Mouse (Mus musculus) intestine, embryonic 16.5 days (tissue): ENCODE data around the gene Specc1l. TPM values are rescaled to one million over a fixed set of nuclear protein-coding genes. Genes with fewer than 3 reads are reported as not detected.
A peak's percentile ranks its signal among the peaks of the same experiment; 100 is the strongest.
"Not testable (repeated sequence)": the region's sequence is repeated elsewhere in the genome, so short reads cannot be mapped to it uniquely, and the experiment has no call there.

ENCODE experiments used
- ATAC-seq: fragments of 200-750 bp; cut with Nextera tagmentation; 2 replicates; pipeline ENCODE4 v1.8.0; 2017; ENCODE audit warnings: moderate TSS enrichment, moderate library complexity
- H3K27ac ChIP-seq: fragments of 300-500 bp; sonication (generic); 2 replicates; pipeline ENCODE4 v1.5.1; 2014; ENCODE audit warnings: mild to moderate bottlenecking, low read length
- H3K27me3 ChIP-seq: fragments of 300-500 bp; sonication (generic); replicated peaks from 2 replicates; pipeline ENCODE4 v1.6.1; 2014; ENCODE audit warnings: low read length, control low read depth, mixed read lengths; ENCODE audit not compliant: control insufficient read depth, insufficient read depth
- H3K36me3 ChIP-seq: fragments of 300-500 bp; sonication (generic); 2 replicates; pipeline ENCODE4 v1.6.1; 2014; ENCODE audit warnings: low read length, control low read depth; ENCODE audit not compliant: control insufficient read depth, insufficient read depth
- H3K4me1 ChIP-seq: fragments of 300-500 bp; sonication (generic); 2 replicates; pipeline ENCODE4 v1.6.1; 2014; ENCODE audit warnings: low read length, control low read depth, mixed read lengths; ENCODE audit not compliant: control insufficient read depth, insufficient read depth
- H3K4me2 ChIP-seq: fragments of 300-500 bp; sonication (generic); 2 replicates; pipeline ENCODE4 v1.6.1; 2014; ENCODE audit warnings: low read depth, low read length, control low read depth
- H3K4me3 ChIP-seq: fragments of 300-500 bp; sonication (generic); 2 replicates; pipeline ENCODE4 v1.5.1; 2014; ENCODE audit warnings: mild to moderate bottlenecking, low read length
- H3K9ac ChIP-seq: fragments of 300-500 bp; sonication (generic); 2 replicates; pipeline ENCODE4 v1.6.1; 2014; ENCODE audit warnings: low read depth, low read length
- H3K9me3 ChIP-seq: fragments of 300-500 bp; sonication (generic); 2 replicates; pipeline ENCODE4 v1.6.1; 2016; ENCODE audit warnings: low read length, control low read depth; ENCODE audit not compliant: control insufficient read depth
- WGBS: fragments of 180-500 bp; shearing (Covaris S2); extraction: QIAGEN DNeasy Blood & Tissue Kit; methylation state at CpG from one replicate; pipeline ENCODE4 v1.1.7; 2014; 5-methylcytosine and 5-hydroxymethylcytosine counted together
- polyA plus RNA-seq: library from polyadenylated mRNA; unstranded; fragments of >200 nt; fragmentation: Nextera tagmentation; extraction: Ambion mirVana; gene quantifications from 2 replicates; pipeline ENCODE4 v1.2.1, GENCODE M21; 2015

Specc1l gene
- polyA plus RNA-seq, 1 experiment from 2014 or later, result 22.1 TPM

- no peak for ATAC-seq
- 87% methylated on average over 5 of the region's 5 CpGs for WGBS
- Histone ChIP-seq H3K9ac (no peak overlapping the region), H3K4me2 (no peak overlapping the region), H3K27me3 (no peaks in the 10 kb centered on the region), H3K4me1 (peaks cover 2% of the 10 kb centered on the region; the same call in 1 of the 2 replicates), H3K9me3 (no peaks in the 10 kb centered on the region), H3K27ac (no peak overlapping the region), H3K36me3 (no peaks in the 10 kb centered on the region; the same call in 1 of the 2 replicates), H3K4me3 (no peak overlapping the region)
Observed at GRCm38 (mm10) chr10:75282648-75283047, 70.8 kb downstream of the Specc1l start.

- ATAC-seq, result no peak
- H3K27ac ChIP-seq, result no peak overlapping the region
- WGBS, result 94% methylated on average over 3 of the region's 3 CpGs
- H3K4me1 ChIP-seq, result peaks cover 4% of the 10 kb centered on the region; the same call in 1 of the 2 replicates
- H3K4me3 ChIP-seq, result no peak overlapping the region
- H3K9ac ChIP-seq, result no peak overlapping the region
- no peak overlapping the region for H3K4me2 ChIP-seq
- H3K36me3 ChIP-seq, result no peaks in the 10 kb centered on the region; the same call in none of the 2 replicates
- H3K9me3 ChIP-seq, result no peaks in the 10 kb centered on the region
- no peaks in the 10 kb centered on the region for H3K27me3 ChIP-seq
Observed at GRCm38 (mm10) chr10:75283821-75284220, 71.9 kb downstream of the Specc1l start.

- Histone ChIP-seq H3K4me1 (peaks cover 4% of the 10 kb centered on the region; the same call in 1 of the 2 replicates), H3K9ac (no peak overlapping the region), H3K27me3 (no peaks in the 10 kb centered on the region), H3K9me3 (no peaks in the 10 kb centered on the region), H3K4me3 (no peak overlapping the region), H3K4me2 (no peak overlapping the region), H3K36me3 (no peaks in the 10 kb centered on the region; the same call in none of the 2 replicates), H3K27ac (peak overlapping the region; percentile 50)
- ATAC-seq, result peak; percentile 93
- WGBS, result 64% methylated on average over 7 of the region's 7 CpGs
Observed at GRCm38 (mm10) chr10:75288579-75288978, 76.7 kb downstream of the Specc1l start.

- no peaks in the 10 kb centered on the region for H3K27me3 ChIP-seq
- no peaks in the 10 kb centered on the region; the same call in 1 of the 2 replicates for H3K36me3 ChIP-seq
- no peak overlapping the region for H3K9ac ChIP-seq
- 69% methylated on average over 4 of the region's 4 CpGs for WGBS
- ATAC-seq, result no peak
- H3K4me2 ChIP-seq, result no peak overlapping the region
- no peaks in the 10 kb centered on the region for H3K9me3 ChIP-seq
- H3K27ac ChIP-seq, result no peak overlapping the region
- H3K4me1 ChIP-seq, result peaks cover 4% of the 10 kb centered on the region; the same call in 1 of the 2 replicates
- no peak overlapping the region for H3K4me3 ChIP-seq
Observed at GRCm38 (mm10) chr10:75289392-75289791, 77.5 kb downstream of the Specc1l start.

DNA sequence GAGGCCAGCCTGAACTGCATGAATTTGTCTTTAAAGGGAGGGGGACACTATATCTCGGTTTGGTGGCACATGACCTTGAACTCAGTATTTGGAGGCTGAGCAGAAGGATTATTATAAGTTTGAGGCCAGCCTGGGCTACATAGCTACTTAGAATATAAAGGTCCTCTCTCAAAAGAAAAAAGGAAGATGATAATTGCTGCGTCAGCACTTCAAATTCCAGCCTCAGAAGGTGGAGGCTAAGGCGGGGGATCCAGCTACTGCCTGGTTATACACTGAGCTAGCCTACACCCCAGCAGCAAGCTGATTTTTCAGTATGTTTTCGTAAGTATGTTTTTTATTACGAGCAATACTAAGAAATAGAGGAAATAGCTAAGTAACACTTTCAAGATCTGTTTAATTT is 78.8 kb downstream of the Specc1l start:
- Histone ChIP-seq H3K4me3 (no peak overlapping the region), H3K27ac (no peak overlapping the region), H3K4me1 (peaks cover 4% of the 10 kb centered on the region; the same call in 1 of the 2 replicates), H3K4me2 (no peak overlapping the region), H3K9me3 (no peaks in the 10 kb centered on the region), H3K36me3 (no peaks in the 10 kb centered on the region; the same call in 1 of the 2 replicates), H3K27me3 (no peaks in the 10 kb centered on the region), H3K9ac (no peak overlapping the region)
- ATAC-seq, result no peak
- 89% methylated on average over 5 of the region's 5 CpGs for WGBS

GRCm38 (mm10) chr10:75291338-75291737 is 79.5 kb downstream of the Specc1l start:
- Histone ChIP-seq H3K9me3 (no peaks in the 10 kb centered on the region), H3K4me3 (no peak overlapping the region), H3K9ac (no peak overlapping the region), H3K27me3 (no peaks in the 10 kb centered on the region), H3K4me1 (peaks cover 4% of the 10 kb centered on the region; the same call in 1 of the 2 replicates), H3K27ac (no peak overlapping the region), H3K36me3 (no peaks in the 10 kb centered on the region; the same call in 1 of the 2 replicates), H3K4me2 (no peak overlapping the region)
- ATAC-seq, result no peak
- WGBS, result 76% methylated on average over 1 of the region's 1 CpGs

- H3K27me3 ChIP-seq, H3K36me3 ChIP-seq, H3K9ac ChIP-seq, H3K4me1 ChIP-seq, H3K27ac ChIP-seq, ATAC-seq, H3K9me3 ChIP-seq, H3K4me2 ChIP-seq, H3K4me3 ChIP-seq: not testable (repeated sequence)
- WGBS, result 90% methylated on average over 8 of the region's 8 CpGs
Observed at GRCm38 (mm10) chr10:75292206-75292605, 80.3 kb downstream of the Specc1l start.

DNA sequence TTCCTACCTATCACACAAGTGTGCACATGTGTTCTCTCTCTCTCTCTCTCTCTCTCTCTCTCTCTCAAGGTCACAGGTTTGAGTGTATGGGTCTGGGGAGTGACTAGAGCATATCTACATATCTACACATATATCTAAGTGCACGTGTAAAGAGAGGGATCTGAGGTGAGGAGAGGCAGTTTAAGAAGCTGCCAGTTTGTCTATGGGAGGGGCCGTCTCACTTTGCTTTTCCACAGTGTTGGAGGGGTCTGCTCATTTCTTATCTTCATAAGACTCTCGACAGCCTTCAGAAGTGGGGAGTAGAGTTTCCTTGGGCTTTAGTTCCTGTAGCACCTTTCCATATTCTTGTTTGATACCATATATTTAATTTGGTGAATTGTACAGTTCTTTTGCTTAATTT is 81.4 kb downstream of the Specc1l start:
- 61% methylated on average over 3 of the region's 3 CpGs for WGBS
- H3K4me2 ChIP-seq, result no peak overlapping the region
- no peak overlapping the region for H3K9ac ChIP-seq
- H3K27me3 ChIP-seq, result no peaks in the 10 kb centered on the region
- H3K4me3 ChIP-seq, result no peak overlapping the region
- no peaks in the 10 kb centered on the region; the same call in 1 of the 2 replicates for H3K36me3 ChIP-seq
- H3K27ac ChIP-seq, result no peak overlapping the region
- H3K9me3 ChIP-seq, result no peaks in the 10 kb centered on the region
- ATAC-seq, result no peak
- no peaks in the 10 kb centered on the region for H3K4me1 ChIP-seq

DNA sequence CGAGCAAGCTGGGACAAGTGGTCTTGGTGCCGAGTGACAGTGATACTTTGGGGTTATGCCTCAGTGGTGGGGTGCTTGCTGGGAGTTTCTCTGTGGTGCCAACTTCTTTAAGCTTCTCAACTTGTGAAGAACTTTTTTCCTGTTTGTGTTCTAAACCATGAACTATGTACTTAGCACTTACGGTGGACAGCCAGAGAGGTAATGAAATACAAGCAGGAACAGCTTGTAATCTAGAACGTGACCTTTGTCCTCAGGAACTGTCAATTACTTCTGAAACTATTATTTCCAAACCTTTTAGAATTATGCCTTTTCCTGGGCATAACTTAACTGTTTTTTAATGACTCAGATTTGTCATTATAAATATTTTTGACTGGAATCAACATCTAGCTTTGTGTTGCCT is 82.5 kb downstream of the Specc1l start:
- Histone ChIP-seq H3K36me3 (no peaks in the 10 kb centered on the region), H3K27me3 (no peaks in the 10 kb centered on the region), H3K27ac (peak overlapping the region; percentile 55; the same call in 1 of the 2 replicates), H3K4me3 (no peak overlapping the region), H3K9ac (no peak overlapping the region), H3K4me1 (peaks cover 5% of the 10 kb centered on the region; the same call in 1 of the 2 replicates), H3K4me2 (no peak overlapping the region), H3K9me3 (no peaks in the 10 kb centered on the region)
- WGBS, result 71% methylated on average over 4 of the region's 4 CpGs
- ATAC-seq, result 0 out of 2 replicates have a peak, but pooled peaks have one; percentile 37

GRCm38 (mm10) chr10:75294926-75295325 is 83.1 kb downstream of the Specc1l start:
- Histone ChIP-seq H3K9me3 (no peaks in the 10 kb centered on the region), H3K27me3 (no peaks in the 10 kb centered on the region), H3K4me2 (no peak overlapping the region), H3K9ac (no peak overlapping the region), H3K4me3 (no peak overlapping the region), H3K4me1 (peaks cover 9% of the 10 kb centered on the region; the same call in 1 of the 2 replicates), H3K27ac (peak overlapping the region; percentile 7; the same call in 1 of the 2 replicates), H3K36me3 (no peaks in the 10 kb centered on the region)
- WGBS, result 73% methylated on average over 4 of the region's 4 CpGs
- no peak for ATAC-seq
